Mouse (Mus musculus): ENCODE measurements around the gene Taok3.

DNA sequence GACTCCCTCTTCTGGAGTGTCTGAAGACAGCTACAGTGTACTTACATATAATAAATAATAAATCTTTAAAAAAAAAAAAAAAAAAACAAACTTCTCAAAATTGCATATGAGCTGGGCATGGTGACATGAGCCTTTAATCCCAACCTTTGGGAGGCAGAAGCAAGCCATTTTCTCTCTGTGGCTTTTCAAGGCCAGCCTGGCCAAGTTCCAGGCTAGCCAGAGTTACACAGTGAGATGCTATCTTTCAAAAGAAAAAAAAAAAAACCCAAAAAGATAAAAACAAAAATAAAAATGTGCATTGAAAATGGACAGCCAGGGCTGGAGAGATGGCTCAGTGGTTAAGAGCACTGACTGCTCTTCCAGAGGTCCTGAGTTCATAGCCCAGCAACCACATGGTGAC, 169.7 kb downstream of the Taok3 start:
- TF ChIP-seq POLR2A (IDR thresholded peaks at IDR 0.05; ENCODE audit: insufficient read depth, low read depth, low read length), result no peak
- TF ChIP-seq CTCF (IDR thresholded peaks at IDR 0.05; ENCODE audit: insufficient read depth, low read depth, low read length), result no peak

Measured in olfactory bulb, adult 2 months (tissue).